Mouse (Mus musculus): Measurements from ENCODE around the gene Rps11. TPM values are rescaled to one million over a fixed set of nuclear protein-coding genes. Genes with fewer than 3 reads are reported as not detected.
"Not testable (repeated sequence)": the region's sequence is repeated elsewhere in the genome, so short reads cannot be mapped to it uniquely, and the experiment has no call there.

The Rps11 gene
- total RNA-seq, 2 experiments from 2014 or later: 1,201 to 2,516 TPM

DNA sequence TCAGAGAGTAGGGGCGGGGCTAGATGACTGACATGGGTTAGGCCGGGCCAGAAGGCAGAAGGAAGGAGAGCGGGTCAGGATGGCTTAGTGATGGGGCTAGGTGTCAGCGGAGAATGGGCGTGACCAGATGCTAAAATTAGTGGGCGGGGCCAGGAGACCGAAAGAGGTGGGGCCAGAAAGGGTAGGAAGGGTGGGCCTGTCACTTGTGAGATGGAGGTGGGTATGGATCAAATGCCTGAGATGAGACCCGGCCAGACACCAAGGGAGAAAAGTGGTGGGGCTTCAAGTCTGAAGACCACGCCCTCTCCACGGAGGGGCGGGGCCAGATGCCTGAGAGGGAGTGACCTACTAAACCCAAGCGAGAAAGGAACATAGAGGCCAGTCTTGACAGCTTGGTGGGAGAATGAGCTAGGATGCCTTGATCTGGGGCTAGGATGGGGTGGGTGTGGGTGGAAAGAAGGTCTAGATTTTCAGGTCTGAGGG lies 10.3 kb upstream of the Rps11 start:
- peak; percentile 21; the same call in 1 of the 2 replicates for ATAC-seq (ENCODE audit: poor library complexity, severe bottlenecking)

DNA sequence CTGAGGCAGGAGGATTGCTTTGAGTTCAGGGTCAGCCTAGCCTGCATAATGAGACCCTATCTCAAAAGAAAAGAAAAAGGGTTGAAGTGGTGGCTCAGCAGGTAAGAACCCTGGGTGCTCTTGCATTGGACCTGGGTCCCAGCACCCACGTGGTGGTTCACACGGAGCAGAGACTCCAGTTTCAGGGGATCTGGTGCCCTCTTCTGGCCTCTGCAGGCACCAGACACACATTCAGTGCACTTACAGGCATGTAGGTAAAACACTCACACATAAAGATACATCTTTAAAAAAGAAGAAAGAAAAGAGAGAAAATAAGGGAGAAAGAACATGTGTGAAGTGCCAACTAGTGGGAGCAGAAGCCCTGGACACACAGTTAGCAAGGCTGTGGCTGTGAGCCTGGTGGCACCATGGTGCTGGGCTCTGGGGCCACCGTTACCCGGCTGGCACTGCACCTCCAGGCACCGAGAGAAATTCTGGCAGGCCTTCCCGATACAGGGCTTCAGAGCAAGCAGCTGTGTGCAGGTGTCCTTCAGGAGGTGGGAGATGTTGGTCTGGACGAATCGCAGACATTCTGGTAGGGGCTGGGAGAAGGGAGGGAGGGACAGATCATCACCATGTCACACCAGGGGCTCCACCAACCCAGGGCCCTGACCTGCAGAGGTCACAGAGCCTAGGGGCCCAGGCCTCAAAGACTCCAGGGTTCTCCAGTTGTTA lies 9.4 kb upstream of the Rps11 start:
- no peak for ATAC-seq (ENCODE audit: poor library complexity, severe bottlenecking)

DNA sequence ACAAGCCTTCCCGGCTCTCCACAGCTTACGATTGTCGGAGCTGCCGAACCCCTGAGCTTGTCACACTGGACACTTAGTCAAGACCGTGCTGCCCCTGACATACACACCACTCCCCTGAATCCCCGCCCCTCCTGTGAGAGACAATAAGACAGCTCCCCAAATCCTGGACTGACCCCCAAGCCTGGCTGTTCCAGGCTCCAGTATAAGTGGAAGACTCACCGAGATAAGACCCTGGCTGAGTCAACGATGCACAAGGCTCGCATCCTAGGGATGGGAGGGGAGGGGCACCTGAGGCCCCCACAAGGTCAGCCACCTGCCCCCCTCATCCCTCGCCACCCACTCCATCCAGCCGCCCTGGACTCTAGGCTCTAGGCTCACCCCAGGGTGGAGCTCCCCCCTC lies 7.6 kb upstream of the Rps11 start:
- no peak for ATAC-seq (ENCODE audit: poor library complexity, severe bottlenecking)

DNA sequence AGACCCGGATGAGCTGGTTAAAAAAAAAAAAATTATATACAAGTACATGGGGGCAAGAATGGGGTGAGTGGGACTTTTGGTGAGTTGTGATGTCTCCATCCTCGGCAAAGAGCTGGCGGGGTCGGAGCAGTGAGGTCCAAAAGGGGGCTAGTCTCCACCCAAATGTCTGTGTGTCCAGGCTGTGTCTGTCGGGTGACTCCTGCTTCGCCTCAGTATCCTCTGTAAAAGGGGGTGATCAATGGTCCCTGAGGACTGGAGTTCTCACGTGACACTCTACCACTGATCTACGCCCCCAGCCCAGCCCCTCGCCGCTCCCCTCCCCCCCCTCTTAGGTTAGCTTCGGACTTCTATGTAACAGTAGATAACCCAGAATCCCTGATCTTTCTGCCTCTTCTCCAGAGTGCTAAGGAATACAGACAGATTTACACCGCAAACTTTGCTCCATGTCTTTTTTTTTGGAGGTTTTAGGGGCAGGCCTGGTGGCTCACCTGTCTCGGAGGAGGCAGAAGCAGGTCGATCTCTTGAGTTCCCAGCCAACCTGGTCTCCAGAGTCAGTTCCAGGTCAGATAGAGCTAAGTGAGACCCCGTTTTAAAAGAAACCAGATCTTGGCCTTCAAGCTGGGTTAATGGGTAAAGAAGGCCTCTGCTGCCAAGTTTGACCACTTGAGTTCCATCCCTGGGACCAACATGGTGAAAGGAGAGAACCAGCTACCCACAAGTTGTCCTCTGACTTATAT lies 5.7 kb upstream of the Rps11 start:
- no peak for ATAC-seq (ENCODE audit: poor library complexity, severe bottlenecking)

DNA sequence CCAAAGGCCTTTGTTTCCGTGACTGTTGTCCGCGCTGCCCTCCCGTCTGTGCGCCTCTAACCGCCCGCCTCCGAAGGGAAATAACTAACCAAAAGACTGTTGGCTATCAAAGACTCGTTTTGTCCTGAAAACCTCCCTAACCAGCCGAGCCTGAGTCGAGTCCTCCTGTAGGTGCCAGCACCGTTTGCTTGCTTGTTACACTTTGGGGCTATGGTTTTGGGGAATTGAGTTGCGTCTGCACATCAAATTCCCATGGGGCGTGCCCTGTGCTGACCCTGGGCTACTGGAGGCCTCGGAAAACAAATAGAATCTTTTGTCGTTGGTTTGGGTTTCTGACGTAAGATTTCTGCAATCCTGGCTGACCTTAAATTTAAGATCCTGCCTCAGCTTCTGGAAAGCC lies 5.1 kb upstream of the Rps11 start:
- ATAC-seq (ENCODE audit: poor library complexity, severe bottlenecking): 0 out of 2 replicates have a peak, but pooled peaks have one; percentile 0

DNA sequence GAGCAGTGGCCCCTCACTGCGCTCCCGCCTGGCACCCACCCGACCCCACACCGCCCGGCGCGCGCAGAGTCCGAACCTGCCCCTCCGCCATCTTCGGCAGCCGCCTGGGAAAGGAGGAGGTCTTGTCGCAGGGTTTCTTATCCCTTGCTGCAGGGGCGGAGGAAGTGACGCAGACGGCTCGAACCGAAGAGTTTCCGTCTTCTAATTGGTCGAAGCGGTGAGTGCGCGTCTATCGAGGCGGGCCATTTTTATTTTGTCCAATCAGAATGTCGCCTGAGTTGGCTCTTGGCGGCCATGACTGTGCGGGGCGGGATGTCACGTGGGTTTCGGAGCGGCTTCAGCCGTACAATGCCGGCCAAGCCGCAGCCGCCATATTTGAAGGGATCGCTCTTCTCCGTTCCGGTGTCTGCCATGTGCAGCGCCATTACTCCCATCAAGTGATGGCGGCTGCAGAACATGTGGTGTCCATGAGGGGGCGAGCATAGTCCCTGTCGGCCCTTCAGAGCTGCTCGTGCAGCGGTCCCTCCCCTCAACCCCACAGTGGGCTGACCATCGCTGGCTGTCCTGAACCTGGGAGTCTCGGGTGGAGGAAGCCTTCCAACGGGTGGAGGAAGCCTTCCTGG lies 4.5 kb upstream of the Rps11 start, which contains the start of gene Rpl13a:
Rpl13a (minus strand) TSS at position 138 of the 623 bp plus-strand sequence.
- ATAC-seq (ENCODE audit: poor library complexity, severe bottlenecking): peak; percentile 77

DNA sequence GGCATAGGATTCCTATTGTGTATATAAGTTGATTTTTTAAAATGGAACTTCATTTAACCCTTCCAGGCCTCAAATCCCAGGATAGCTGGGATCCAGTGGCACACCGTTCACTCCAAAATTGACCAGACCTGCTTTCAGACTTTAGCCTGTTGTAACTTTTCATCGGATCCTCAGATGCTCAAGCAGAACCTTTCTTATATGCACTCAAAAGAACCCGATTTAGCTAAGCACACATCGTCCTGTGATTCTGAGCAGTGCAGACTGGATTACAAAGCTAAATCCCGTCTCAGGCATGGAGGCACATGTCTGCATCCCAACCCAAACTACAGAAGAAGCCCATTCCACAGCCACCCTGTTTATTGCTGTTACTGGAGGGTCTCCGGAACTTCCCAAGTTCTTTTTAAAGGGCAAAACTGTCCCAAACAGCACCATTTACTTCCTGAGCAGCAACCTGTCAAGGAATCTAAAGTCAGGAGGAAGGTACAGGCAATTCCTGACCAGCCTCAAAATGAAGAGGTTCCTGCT lies 3.5 kb upstream of the Rps11 start:
- ATAC-seq (ENCODE audit: poor library complexity, severe bottlenecking): no peak

DNA sequence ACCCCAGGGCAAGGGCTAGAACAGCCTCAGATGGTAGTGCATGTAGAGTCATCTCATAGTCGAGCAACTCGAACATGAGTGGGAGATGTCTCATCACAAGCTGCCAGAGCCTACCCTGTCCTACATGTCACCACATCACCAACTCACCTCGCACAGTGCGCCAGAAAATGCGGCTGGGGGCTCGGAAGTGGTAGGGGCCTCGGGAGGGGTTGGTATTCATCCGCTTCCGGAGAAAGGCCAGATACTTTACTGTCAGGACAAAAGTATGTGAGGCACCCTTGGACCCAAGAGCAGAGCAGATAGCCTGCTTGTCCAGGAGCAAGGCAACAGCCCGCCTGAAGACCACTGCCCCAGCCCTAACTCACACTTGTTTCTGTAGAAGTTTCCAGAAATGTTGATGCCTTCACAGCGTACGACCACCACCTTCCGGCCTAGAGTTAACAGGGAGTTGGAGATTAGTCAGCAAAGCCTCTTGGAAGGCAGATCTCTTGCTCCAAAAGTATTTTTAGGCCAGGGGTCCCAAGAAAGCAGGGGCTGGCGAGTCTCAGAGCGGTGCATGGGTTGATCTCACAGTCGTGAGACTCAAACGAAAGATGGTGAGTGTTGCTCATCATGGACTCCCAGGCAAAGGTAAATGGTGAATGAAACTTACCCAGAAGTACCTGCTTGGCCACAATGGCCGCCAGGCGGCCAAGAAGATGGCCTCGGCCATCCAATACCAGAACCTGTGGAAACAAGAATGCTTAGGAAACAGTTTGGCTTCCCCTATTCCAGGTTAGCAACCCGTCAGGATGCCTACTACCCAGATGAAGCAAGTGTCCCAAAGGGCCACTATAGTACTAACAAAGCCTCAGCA lies 2.8 kb upstream of the Rps11 start:
- ATAC-seq (ENCODE audit: poor library complexity, severe bottlenecking): no peak

DNA sequence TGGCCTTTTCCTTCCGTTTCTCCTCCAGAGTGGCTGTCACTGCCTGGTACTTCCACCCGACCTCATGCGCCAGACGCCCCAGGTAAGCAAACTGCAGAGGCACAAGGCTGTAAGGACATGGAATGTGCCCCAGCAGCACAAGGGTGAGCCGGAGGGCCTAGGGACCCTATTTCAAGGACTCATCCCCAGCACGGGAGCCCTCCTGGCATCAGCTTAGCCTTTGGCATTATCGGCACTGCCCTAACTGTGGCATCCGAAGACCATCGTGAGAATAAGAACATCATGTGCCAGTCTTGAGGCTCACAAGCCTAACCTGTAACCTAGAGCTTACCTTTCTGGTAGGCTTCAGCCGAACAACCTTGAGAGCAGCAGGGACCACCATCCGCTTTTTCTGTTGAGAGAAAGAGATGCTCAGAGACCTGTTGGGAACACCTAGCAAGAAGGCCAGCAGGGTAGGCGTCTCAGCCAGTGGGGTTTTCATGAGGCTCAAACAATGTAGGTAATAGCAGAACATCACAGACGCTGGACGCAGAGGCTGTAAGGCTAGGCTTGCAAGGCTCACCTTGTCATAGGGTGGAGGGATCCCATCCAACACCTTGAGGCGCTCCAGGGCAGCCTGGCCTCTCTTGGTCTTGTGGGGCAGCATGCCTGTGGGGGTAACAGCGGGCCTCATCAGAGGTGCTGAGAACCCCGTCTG lies 2.1 kb upstream of the Rps11 start:
- no peak for ATAC-seq (ENCODE audit: poor library complexity, severe bottlenecking)

DNA sequence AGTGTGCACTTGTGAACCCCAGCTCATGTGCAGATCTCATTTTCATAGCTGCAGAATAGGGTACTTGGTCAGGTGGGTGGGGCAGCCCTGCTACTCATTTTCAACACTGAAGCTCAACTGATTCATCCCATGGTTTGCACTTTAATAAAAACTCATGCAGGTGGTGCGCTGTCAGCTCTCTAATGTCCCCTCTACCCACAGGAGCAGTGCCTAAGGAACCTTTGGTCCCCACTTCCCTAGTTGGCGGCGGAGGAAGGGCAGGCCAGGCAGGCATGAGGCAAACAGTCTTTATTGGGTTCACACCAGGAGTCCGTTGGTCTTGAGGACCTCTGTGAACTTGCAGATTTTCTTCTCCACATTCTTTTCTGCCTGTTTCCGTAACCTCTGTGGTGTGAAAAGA lies 1.4 kb upstream of the Rps11 start:
- not testable (repeated sequence) for ATAC-seq (ENCODE audit: poor library complexity, severe bottlenecking)

DNA sequence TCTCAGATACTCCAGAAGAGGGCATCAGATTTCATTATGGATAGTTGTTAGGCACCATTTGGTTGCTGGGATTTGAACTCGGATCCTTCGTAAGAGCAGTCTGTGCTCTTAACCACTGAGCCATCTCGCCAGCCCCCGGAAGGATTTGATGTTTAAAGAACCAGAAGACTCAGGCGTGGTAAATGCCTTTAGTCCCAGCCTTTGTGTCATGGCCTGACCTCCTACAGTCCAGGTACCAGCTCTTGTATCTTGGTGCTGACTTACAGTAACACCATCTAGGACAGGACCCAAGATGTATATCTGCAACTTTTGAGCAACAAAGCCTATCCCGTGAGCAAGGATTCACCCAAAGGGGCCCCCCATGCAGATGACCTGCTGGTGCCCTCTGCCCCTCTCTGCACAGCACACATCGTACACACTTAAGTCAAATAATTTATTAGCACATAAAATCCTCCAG lies 933 bp upstream of the Rps11 start:
- ATAC-seq (ENCODE audit: poor library complexity, severe bottlenecking): no peak

DNA sequence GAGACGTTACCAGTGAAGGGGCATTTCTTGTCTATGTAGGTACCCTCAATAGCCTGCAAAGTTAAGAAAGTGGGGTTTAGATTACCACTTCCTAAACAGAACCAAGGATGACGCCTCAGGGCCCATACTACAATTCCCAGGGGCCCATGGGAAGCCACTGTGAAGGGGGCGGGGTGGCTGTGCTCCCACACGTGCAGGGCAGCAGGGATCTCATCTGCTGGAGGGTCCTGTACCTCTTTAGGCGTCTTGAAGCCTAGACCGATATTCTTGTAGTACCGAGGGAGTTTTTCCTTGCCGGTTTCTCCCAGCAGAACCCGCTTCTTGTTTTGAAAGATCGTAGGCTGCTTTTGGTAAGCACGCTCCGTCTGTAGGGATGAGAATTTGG lies 1.1 kb downstream of the Rps11 start:
- no peak for ATAC-seq (ENCODE audit: poor library complexity, severe bottlenecking)

DNA sequence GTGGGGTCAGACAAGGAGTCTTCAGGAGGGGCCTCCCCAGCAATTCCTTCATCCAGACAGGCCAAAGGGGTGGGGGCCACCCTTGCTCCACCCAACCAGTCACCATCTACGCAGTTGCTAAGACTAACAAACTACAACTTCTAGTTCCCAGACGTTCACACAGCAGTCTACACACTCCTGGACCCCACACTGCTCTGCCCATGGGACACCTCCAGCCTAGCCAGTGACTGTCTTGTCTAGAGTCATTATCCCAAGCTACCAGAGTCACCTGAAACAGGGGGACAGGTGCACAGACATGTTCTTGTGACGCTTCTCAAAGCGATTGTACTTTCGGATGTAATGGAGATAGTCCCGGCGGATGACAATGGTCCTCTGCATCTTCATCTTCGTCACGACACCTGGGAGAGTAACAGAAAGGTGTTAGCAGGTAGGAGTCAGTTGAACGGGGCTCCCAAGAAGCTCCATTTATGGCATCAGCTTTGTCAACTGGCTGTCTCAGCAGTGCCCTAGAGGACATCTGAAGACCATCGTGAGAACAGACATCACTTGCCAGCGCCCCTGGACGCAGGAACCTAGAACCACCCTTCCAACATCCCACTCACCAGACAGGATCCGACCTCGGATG lies 1.6 kb downstream of the Rps11 start:
- ATAC-seq (ENCODE audit: poor library complexity, severe bottlenecking): no peak

DNA sequence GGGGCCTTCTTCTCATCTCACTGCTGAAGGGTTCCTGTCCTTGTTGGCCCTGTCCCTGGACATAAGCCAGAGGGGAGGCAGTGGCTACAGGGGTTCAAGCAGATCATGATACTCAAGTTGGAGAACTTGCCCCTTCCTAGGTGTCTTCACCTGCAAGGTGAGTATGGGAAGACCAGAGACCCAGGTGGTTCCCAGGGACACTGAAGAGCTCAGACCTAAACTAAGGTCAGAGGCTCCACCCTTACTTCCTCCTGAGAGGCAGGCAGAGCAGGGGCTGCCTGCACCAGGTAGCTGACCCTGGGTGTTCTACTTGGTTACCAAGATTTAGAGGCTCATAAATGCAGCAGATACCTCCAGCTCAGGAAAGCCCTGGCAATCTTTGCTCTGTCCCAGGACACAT lies 2.3 kb downstream of the Rps11 start:
- no peak for ATAC-seq (ENCODE audit: poor library complexity, severe bottlenecking)

DNA sequence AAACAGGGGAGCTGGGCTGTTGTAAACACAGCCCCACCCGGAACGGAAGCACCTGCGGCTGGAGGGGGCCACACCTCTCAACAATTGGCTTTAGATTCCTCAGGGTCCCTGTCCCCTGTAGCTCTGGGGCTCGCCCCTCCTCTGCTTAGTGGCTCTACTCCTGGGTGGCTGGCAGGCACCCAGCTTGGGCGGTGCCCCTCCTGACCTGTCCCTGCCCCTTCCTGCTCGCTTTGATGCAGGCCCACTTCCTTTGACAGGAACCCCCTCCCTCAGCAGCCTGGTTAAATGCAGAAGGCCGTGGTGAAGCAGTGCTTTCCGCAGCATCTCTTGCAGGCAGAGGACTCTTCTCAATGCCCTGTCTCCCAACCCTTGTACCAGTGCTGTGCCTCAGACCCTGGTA lies 2.8 kb downstream of the Rps11 start:
- ATAC-seq (ENCODE audit: poor library complexity, severe bottlenecking): peak; percentile 41

DNA sequence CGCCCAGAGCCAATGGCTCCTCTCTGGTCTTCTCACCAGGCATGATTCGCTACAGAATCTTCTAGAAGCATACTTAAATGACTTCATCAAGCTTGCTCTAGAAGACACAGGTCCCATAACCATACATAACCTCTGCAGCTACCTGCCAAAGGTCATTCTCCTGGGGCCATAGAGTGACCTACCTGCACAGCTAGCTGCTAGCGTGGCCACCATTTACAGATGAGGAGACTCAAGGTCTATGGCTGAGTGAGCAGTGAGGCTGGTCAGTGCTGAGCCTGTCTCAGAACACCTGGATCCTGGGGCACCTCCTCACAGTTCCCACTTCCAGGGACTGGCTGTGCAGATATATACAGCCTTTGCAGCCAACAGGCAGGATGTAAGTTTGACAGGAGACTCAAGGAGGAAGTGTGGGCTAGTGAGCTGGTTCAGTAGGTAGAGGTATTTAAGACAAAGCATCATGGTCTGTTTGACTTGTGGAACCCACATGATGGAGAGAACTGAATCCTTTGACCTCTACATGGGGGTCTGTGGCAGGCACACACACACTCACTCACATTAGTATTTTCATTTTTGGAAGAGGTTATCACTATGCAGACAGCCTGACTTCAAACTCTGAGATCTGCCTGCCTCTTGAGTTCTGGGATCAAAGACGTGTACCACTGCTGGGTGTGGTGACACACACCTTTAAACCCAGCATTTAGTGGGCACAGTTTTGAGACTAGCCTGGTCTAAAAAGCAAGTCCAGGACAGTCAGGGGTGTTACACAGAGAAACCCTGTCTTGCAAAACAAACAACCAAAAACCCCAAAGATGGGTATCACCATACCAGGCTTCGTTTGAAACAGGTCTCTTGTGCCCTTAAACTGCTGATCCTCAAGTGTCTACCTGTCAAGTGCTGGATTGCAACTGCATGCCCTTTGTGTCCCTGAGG lies 4.2 kb downstream of the Rps11 start:
- no peak for ATAC-seq (ENCODE audit: poor library complexity, severe bottlenecking)

DNA sequence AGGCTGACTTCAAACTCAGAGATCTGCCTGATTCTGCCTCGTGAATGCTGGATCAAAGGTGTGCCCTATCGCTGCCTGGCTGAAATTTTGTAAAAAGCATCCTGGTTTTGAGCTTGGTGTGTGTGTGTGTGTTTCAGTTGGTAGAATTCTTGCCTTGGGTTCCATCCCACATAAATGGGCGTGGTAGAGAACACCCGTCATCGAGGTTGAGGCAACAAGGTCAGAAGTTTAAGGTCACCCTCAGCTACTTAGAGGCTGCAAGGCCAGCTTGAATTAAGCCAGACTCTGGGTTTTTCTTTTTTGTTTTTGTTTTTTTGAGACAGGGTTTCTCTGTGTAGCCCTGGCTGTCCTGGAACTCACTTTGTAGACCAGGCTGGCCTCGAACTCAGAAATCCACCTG lies 5.9 kb downstream of the Rps11 start:
- ATAC-seq (ENCODE audit: poor library complexity, severe bottlenecking): no peak

DNA sequence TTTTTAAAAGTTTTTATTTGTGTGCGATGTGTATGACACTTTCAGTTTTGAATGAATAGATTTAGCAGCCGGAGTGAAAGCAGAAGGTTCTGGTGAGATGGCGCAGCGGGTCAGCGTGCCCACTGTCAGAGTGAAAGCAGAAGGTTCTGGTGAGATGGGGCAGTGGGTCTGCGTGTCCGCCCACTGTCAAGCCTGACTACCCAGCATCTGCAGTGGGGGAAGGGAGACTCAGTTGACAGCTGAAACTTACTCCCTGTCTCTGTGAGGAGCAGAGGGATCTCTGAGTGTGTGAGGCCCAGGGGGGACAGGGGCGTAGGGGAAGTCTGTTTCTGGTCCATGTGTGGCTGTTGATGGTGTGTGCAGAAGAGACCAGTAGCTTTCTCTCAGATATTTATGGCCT lies 6.7 kb downstream of the Rps11 start:
- no peak for ATAC-seq (ENCODE audit: poor library complexity, severe bottlenecking)
